Mouse (Mus musculus): ENCODE data around the gene Rps19bp1.

- TF ChIP-seq CTCF (IDR thresholded peaks at IDR 0.05; ENCODE audit: insufficient read depth, low read depth, low read length) (no peak), POLR2A (IDR thresholded peaks at IDR 0.05; ENCODE audit: insufficient read depth, low read depth, low read length) (no peak)
Observed at GRCm38 (mm10) chr15:80221031-80221430, 43.1 kb downstream of the Rps19bp1 start.
